8 mouse cellular contexts compared by ENCODE assay signal in the genomic region with DNA sequence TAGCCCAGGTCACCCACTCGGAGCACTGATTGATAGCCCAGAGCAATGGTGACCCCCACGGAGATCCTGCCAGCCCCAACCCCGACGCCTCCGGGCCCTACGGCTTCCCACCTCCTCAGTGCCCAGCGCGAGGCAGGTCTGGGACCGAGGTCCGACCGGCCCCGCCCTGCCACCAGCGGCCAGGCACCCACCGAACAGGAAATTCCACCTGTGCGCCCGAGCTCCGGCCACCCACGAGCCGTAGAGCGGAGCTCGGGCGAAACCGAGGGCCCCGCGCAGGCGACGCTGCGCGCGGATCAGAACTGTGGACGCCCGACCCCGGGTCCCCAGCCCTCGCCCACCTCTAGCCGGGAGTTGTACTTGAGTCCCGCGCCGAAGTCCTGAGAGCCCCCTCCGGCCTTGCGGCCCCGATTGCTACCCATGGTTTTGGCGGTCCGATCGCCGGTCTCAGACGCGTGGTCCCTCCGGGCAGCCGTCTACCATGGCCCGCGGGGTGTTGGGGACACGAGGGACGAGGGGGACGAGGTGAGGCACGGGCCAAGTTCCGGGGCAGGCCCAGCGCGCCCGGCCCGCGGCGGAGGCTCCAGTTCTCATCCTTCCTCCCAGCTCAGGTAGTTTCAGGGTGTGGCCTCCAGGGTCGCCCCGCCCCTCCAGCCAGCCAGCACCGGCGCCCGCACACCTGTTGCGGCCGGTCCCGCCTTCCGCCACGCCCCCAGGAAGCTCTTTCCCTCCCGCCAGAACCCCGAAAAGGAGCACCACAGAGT. TPM values are rescaled to one million over a fixed set of nuclear protein-coding genes. Genes with fewer than 3 reads are reported as not detected.
DNase-seq lines count a peak whose midpoint lies in the region; ATAC-seq lines count a peak whose summit lies in the region.

A gene (minus strand): TSS at position 649 of the 764 bp plus-strand sequence.

- no peaks in the 10 kb centered on the region for H3K36me3 ChIP-seq in heart, embryonic 11.5 days (ENCODE audit: control insufficient read depth, insufficient read depth, low read length)
- H3K36me3 ChIP-seq in embryonic facial prominence, embryonic 11.5 days (replicated peaks; ENCODE audit: control insufficient read depth, insufficient read depth, low read depth, low read length), result no peaks in the 10 kb centered on the region
- H3K36me3 ChIP-seq in intestine, embryonic 15.5 days, result no peaks in the 10 kb centered on the region
- H3K36me3 ChIP-seq in liver, embryonic 16.5 days (ENCODE audit: control insufficient read depth, insufficient read depth), result no peaks in the 10 kb centered on the region
- no peaks in the 10 kb centered on the region for H3K36me3 ChIP-seq in neural tube, embryonic 13.5 days

- H3K4me2 ChIP-seq in heart, embryonic 11.5 days, result peak within 1 kb of the TSS; percentile 94
- peak within 1 kb of the TSS; percentile 85 for H3K4me2 ChIP-seq in embryonic facial prominence, embryonic 11.5 days (ENCODE audit: low read depth, low read length)
- peak within 1 kb of the TSS; percentile 90 for H3K4me2 ChIP-seq in intestine, embryonic 15.5 days (replicated peaks)
- peak within 1 kb of the TSS; percentile 74 for H3K4me2 ChIP-seq in liver, embryonic 16.5 days (ENCODE audit: low read depth, low read length)
- H3K4me2 ChIP-seq in neural tube, embryonic 13.5 days, result peak within 1 kb of the TSS; percentile 79

- H3K27me3 ChIP-seq in heart, embryonic 11.5 days (ENCODE audit: control insufficient read depth, insufficient read depth, low read length), result peaks cover 60% of the 10 kb centered on the region
- H3K27me3 ChIP-seq in embryonic facial prominence, embryonic 11.5 days (ENCODE audit: control insufficient read depth, insufficient read depth, low read length), result peaks cover 40% of the 10 kb centered on the region
- peaks cover 21% of the 10 kb centered on the region for H3K27me3 ChIP-seq in intestine, embryonic 15.5 days (replicated peaks)
- peaks cover 62% of the 10 kb centered on the region for H3K27me3 ChIP-seq in liver, embryonic 16.5 days (ENCODE audit: control insufficient read depth, insufficient read depth, low read depth, low read length)
- peaks cover 70% of the 10 kb centered on the region for H3K27me3 ChIP-seq in neural tube, embryonic 13.5 days

- peak; percentile 57; the same call in 1 of the 2 replicates for ATAC-seq in heart, embryonic 11.5 days (replicated peaks; ENCODE audit: insufficient number of reproducible peaks, low FRiP score, low TSS enrichment)
- ATAC-seq in embryonic facial prominence, embryonic 11.5 days (replicated peaks; ENCODE audit: insufficient number of reproducible peaks, low FRiP score, low TSS enrichment, low read depth), result 0 out of 2 replicates have a peak, but pooled peaks have one; percentile 51
- peak; percentile 94 for ATAC-seq in intestine, embryonic 15.5 days
- peak; percentile 32; the same call in 1 of the 2 replicates for ATAC-seq in liver, embryonic 16.5 days (ENCODE audit: low read depth)
- ATAC-seq in neural tube, embryonic 13.5 days (ENCODE audit: low read depth), result peak; percentile 24; the same call in 1 of the 2 replicates

- no peaks in the 10 kb centered on the region for H3K9me3 ChIP-seq in heart, embryonic 11.5 days (replicated peaks; ENCODE audit: control insufficient read depth, low read length)
- no peaks in the 10 kb centered on the region for H3K9me3 ChIP-seq in embryonic facial prominence, embryonic 11.5 days (replicated peaks; ENCODE audit: control insufficient read depth, low read length)
- H3K9me3 ChIP-seq in intestine, embryonic 15.5 days, result no peaks in the 10 kb centered on the region
- no peaks in the 10 kb centered on the region for H3K9me3 ChIP-seq in liver, embryonic 16.5 days (replicated peaks; ENCODE audit: control insufficient read depth, low read length)
- no peaks in the 10 kb centered on the region for H3K9me3 ChIP-seq in neural tube, embryonic 13.5 days

- H3K27ac ChIP-seq in heart, embryonic 11.5 days (ENCODE audit: low read depth, low read length), result no peak within 1 kb of the TSS
- H3K27ac ChIP-seq in embryonic facial prominence, embryonic 11.5 days (replicated peaks; ENCODE audit: low read depth, low read length), result no peak within 1 kb of the TSS
- peak within 1 kb of the TSS; percentile 52 for H3K27ac ChIP-seq in intestine, embryonic 15.5 days
- no peak within 1 kb of the TSS for H3K27ac ChIP-seq in liver, embryonic 16.5 days (ENCODE audit: low read length)
- no peak within 1 kb of the TSS for H3K27ac ChIP-seq in neural tube, embryonic 13.5 days (replicated peaks)

- H3K9ac ChIP-seq in heart, embryonic 11.5 days (ENCODE audit: low read depth, low read length), result peak within 1 kb of the TSS; percentile 62
- H3K9ac ChIP-seq in embryonic facial prominence, embryonic 11.5 days (replicated peaks; ENCODE audit: low read length), result peak within 1 kb of the TSS; percentile 41
- H3K9ac ChIP-seq in intestine, embryonic 15.5 days, result peak within 1 kb of the TSS; percentile 63
- H3K9ac ChIP-seq in liver, embryonic 16.5 days (ENCODE audit: low read depth, low read length), result 0 out of 2 replicates have a peak within 1 kb of the TSS, but pooled peaks have one; percentile 19
- peak within 1 kb of the TSS; percentile 61 for H3K9ac ChIP-seq in neural tube, embryonic 13.5 days

- DNase-seq in heart, adult 9 months (ENCODE audit: low spot score in 2 of 2), result no peak
- DNase-seq in embryonic facial prominence, embryonic 11.5 days (ENCODE audit: low spot score), result peak; percentile 49
- DNase-seq in urinary bladder, postnatal 25 days (ENCODE audit: low spot score), result peak; percentile 73
- DNase-seq in Muller cell, postnatal 12 days (ENCODE audit: inconsistent ontology term), result no peak

- H3K4me1 ChIP-seq in heart, embryonic 11.5 days (ENCODE audit: control insufficient read depth, insufficient read depth, low read length), result 0 out of 2 replicates have a peak, but pooled peaks cover 9% of the 10 kb centered on the region
- H3K4me1 ChIP-seq in embryonic facial prominence, embryonic 11.5 days (ENCODE audit: control insufficient read depth, insufficient read depth, low read length), result peaks cover 4% of the 10 kb centered on the region; the same call in 1 of the 2 replicates
- H3K4me1 ChIP-seq in intestine, embryonic 15.5 days (replicated peaks), result peaks cover 17% of the 10 kb centered on the region
- H3K4me1 ChIP-seq in liver, embryonic 16.5 days (ENCODE audit: control insufficient read depth, low read depth, low read length), result peaks cover 3% of the 10 kb centered on the region
- H3K4me1 ChIP-seq in neural tube, embryonic 13.5 days (replicated peaks), result peaks cover 21% of the 10 kb centered on the region

- under 1% methylated on average over 74 of the region's 74 CpGs for WGBS in heart, embryonic 11.5 days (ENCODE audit: insufficient replicate concordance)
- WGBS in embryonic facial prominence, embryonic 11.5 days, result under 1% methylated on average over 74 of the region's 74 CpGs
- WGBS in intestine, embryonic 15.5 days, result 1% methylated on average over 74 of the region's 74 CpGs
- WGBS in liver, embryonic 16.5 days (ENCODE audit: insufficient replicate concordance), result 1% methylated on average over 74 of the region's 74 CpGs
- WGBS in neural tube, embryonic 13.5 days, result 1% methylated on average over 74 of the region's 74 CpGs

- H3K4me3 ChIP-seq in heart, embryonic 11.5 days (ENCODE audit: low read depth, low read length), result peak within 1 kb of the TSS; percentile 53
- peak within 1 kb of the TSS; percentile 45 for H3K4me3 ChIP-seq in embryonic facial prominence, embryonic 11.5 days (ENCODE audit: low read depth, low read length)
- peak within 1 kb of the TSS; percentile 57 for H3K4me3 ChIP-seq in intestine, embryonic 15.5 days (replicated peaks)
- peak within 1 kb of the TSS; percentile 51 for H3K4me3 ChIP-seq in liver, embryonic 16.5 days (ENCODE audit: low read depth, low read length)
- H3K4me3 ChIP-seq in neural tube, embryonic 13.5 days, result peak within 1 kb of the TSS; percentile 43

RNA-seq across cellular contexts. Expression of the gene that starts here (rescaled TPM):
- 0.63 and 0.96 TPM in 2 replicates for polyA plus RNA-seq in heart, embryonic 11.5 days (2014; fragmentation: Nextera tagmentation; extraction: Ambion mirVana)
- 6.4 and 7.4 TPM in 2 replicates for polyA plus RNA-seq in embryonic facial prominence, embryonic 11.5 days (2014; fragmentation: Nextera tagmentation; extraction: Ambion mirVana)
- 73.9 and 82.5 TPM in 2 replicates for polyA plus RNA-seq in intestine, embryonic 15.5 days (2015; fragmentation: Nextera tagmentation; extraction: Ambion mirVana)
- polyA plus RNA-seq in liver, embryonic 16.5 days (2015; fragmentation: Nextera tagmentation; extraction: Ambion mirVana), result 0.51 and 1.0 TPM in 2 replicates
- 0.39 and 0.63 TPM in 2 replicates for polyA plus RNA-seq in neural tube, embryonic 13.5 days (2015; fragmentation: Nextera tagmentation; extraction: Ambion mirVana)

Comparison
In these comparisons a context has a peak if more than half of its experiments do, and no peak if none do; other contexts are left out.
1. Peak in ATAC-seq, H3K4me3 ChIP-seq, H3K9ac ChIP-seq and H3K4me2 ChIP-seq in heart, embryonic 11.5 days; RNA of the gene not detected or under 1 TPM.
2. Peak in ATAC-seq, H3K4me3 ChIP-seq, H3K9ac ChIP-seq and H3K4me2 ChIP-seq in neural tube, embryonic 13.5 days; RNA of the gene not detected or under 1 TPM.
3. ATAC-seq: peak in every context shown above with its lines; median percentile 94 in intestine, embryonic 15.5 days; 57 in heart, embryonic 11.5 days; 51 in embryonic facial prominence, embryonic 11.5 days; 32 in liver, embryonic 16.5 days; 24 in neural tube, embryonic 13.5 days.
4. DNase-seq: peak in embryonic facial prominence, embryonic 11.5 days (single experiment) and urinary bladder, postnatal 25 days (single experiment); none in heart, adult 9 months (0 of 2) and Muller cell, postnatal 12 days (single experiment).
5. Peak in every context shown above with its lines, with median percentiles within 50 percentile points of each other: H3K4me2 ChIP-seq, H3K4me3 ChIP-seq and H3K9ac ChIP-seq.